Mouse (Mus musculus): ENCODE data around the gene Rab34. TPM values are rescaled to one million over a fixed set of nuclear protein-coding genes. Genes with fewer than 3 reads are reported as not detected.

Rab34 gene
- polyA plus RNA-seq, 2 experiments = 163 to 171 TPM

- DNase-seq (ENCODE audit: low spot score) (no peak), ATAC-seq (ENCODE audit: low FRiP score, low read depth) (no peak)
- 85% methylated on average over 15 of the region's 15 CpGs for WGBS
- H3K27me3 ChIP-seq (ENCODE audit: control insufficient read depth, insufficient read depth, low read length) = no peaks in the 10 kb centered on the region
- H3K27ac ChIP-seq (replicated peaks; ENCODE audit: low read depth, low read length) = no peak overlapping the region
- no peak overlapping the region for H3K4me3 ChIP-seq (replicated peaks; ENCODE audit: low read length)
- H3K4me2 ChIP-seq (replicated peaks; ENCODE audit: low read depth, low read length, severe bottlenecking) = no peak overlapping the region
- no peak for TF ChIP-seq POLR2A (IDR thresholded peaks at IDR 0.05; ENCODE audit: borderline replicate concordance, extremely low read depth, insufficient read depth, insufficient read length)
- peaks cover 6% of the 10 kb centered on the region; the same call in 1 of the 2 replicates for H3K36me3 ChIP-seq (ENCODE audit: control insufficient read depth, insufficient read depth, low read length)
- peaks cover 12% of the 10 kb centered on the region for H3K4me1 ChIP-seq (ENCODE audit: control insufficient read depth, insufficient read depth, low read length)
- H3K9me3 ChIP-seq (ENCODE audit: control insufficient read depth, low read length) = no peaks in the 10 kb centered on the region
- H3K9ac ChIP-seq (ENCODE audit: low read depth, low read length, severe bottlenecking) = no peak overlapping the region
Measured at GRCm38 (mm10) chr11:78170306-78170705, 17.9 kb upstream of the Rab34 start.

GRCm38 (mm10) chr11:78171328-78171727, 16.9 kb upstream of the Rab34 start:
- Histone ChIP-seq H3K4me3 (replicated peaks; ENCODE audit: low read length) (no peak overlapping the region), H3K27ac (replicated peaks; ENCODE audit: low read depth, low read length) (no peak overlapping the region), H3K27me3 (ENCODE audit: control insufficient read depth, insufficient read depth, low read length) (no peaks in the 10 kb centered on the region), H3K4me2 (replicated peaks; ENCODE audit: low read depth, low read length, severe bottlenecking) (no peak overlapping the region), H3K4me1 (ENCODE audit: control insufficient read depth, insufficient read depth, low read length) (peaks cover 9% of the 10 kb centered on the region), H3K9me3 (ENCODE audit: control insufficient read depth, low read length) (no peaks in the 10 kb centered on the region), H3K9ac (ENCODE audit: low read depth, low read length, severe bottlenecking) (no peak overlapping the region), H3K36me3 (ENCODE audit: control insufficient read depth, insufficient read depth, low read length) (peaks cover 6% of the 10 kb centered on the region; the same call in 1 of the 2 replicates)
- DNase-seq (ENCODE audit: low spot score) (no peak), ATAC-seq (ENCODE audit: low FRiP score, low read depth) (no peak)
- 68% methylated on average over 4 of the region's 4 CpGs for WGBS
- no peak for TF ChIP-seq POLR2A (IDR thresholded peaks at IDR 0.05; ENCODE audit: borderline replicate concordance, extremely low read depth, insufficient read depth, insufficient read length)

GRCm38 (mm10) chr11:78172034-78172747, 16.0 kb upstream of the Rab34 start:
- peaks cover 6% of the 10 kb centered on the region; the same call in 1 of the 2 replicates for H3K36me3 ChIP-seq (ENCODE audit: control insufficient read depth, insufficient read depth, low read length)
- no peak overlapping the region for H3K4me3 ChIP-seq (replicated peaks; ENCODE audit: low read length)
- no peak for TF ChIP-seq POLR2A (IDR thresholded peaks at IDR 0.05; ENCODE audit: borderline replicate concordance, extremely low read depth, insufficient read depth, insufficient read length)
- H3K9me3 ChIP-seq (ENCODE audit: control insufficient read depth, low read length) = no peaks in the 10 kb centered on the region
- H3K9ac ChIP-seq (ENCODE audit: low read depth, low read length, severe bottlenecking) = no peak overlapping the region
- peaks cover 8% of the 10 kb centered on the region for H3K4me1 ChIP-seq (ENCODE audit: control insufficient read depth, insufficient read depth, low read length)
- H3K27ac ChIP-seq (replicated peaks; ENCODE audit: low read depth, low read length) = no peak overlapping the region
- H3K27me3 ChIP-seq (ENCODE audit: control insufficient read depth, insufficient read depth, low read length) = no peaks in the 10 kb centered on the region
- ATAC-seq (ENCODE audit: low FRiP score, low read depth) (no peak), DNase-seq (ENCODE audit: low spot score) (no peak)
- H3K4me2 ChIP-seq (replicated peaks; ENCODE audit: low read depth, low read length, severe bottlenecking) = no peak overlapping the region
- WGBS = 77% methylated on average over 16 of the region's 16 CpGs

- no peak for DNase-seq (ENCODE audit: low spot score)
- no peaks in the 10 kb centered on the region for H3K9me3 ChIP-seq (ENCODE audit: control insufficient read depth, low read length)
- no peak overlapping the region for H3K4me3 ChIP-seq (replicated peaks; ENCODE audit: low read length)
- H3K4me1 ChIP-seq (ENCODE audit: control insufficient read depth, insufficient read depth, low read length) = peaks cover 12% of the 10 kb centered on the region
- peaks cover 6% of the 10 kb centered on the region; the same call in 1 of the 2 replicates for H3K36me3 ChIP-seq (ENCODE audit: control insufficient read depth, insufficient read depth, low read length)
- TF ChIP-seq POLR2A (IDR thresholded peaks at IDR 0.05; ENCODE audit: borderline replicate concordance, extremely low read depth, insufficient read depth, insufficient read length) = no peak
- no peak overlapping the region for H3K4me2 ChIP-seq (replicated peaks; ENCODE audit: low read depth, low read length, severe bottlenecking)
- H3K27me3 ChIP-seq (ENCODE audit: control insufficient read depth, insufficient read depth, low read length) = no peaks in the 10 kb centered on the region
- WGBS = 84% methylated on average over 19 of the region's 19 CpGs
- H3K9ac ChIP-seq (ENCODE audit: low read depth, low read length, severe bottlenecking) = no peak overlapping the region
- no peak for ATAC-seq (ENCODE audit: low FRiP score, low read depth)
- no peak overlapping the region for H3K27ac ChIP-seq (replicated peaks; ENCODE audit: low read depth, low read length)
Measured at GRCm38 (mm10) chr11:78172748-78173383, 15.4 kb upstream of the Rab34 start.

- H3K4me2 ChIP-seq (replicated peaks; ENCODE audit: low read depth, low read length, severe bottlenecking) = 0 out of 2 replicates have a peak overlapping the region, but pooled peaks have one; percentile 7
- H3K9ac ChIP-seq (ENCODE audit: low read depth, low read length, severe bottlenecking) = no peak overlapping the region
- H3K4me3 ChIP-seq (replicated peaks; ENCODE audit: low read length) = no peak overlapping the region
- no peak for TF ChIP-seq POLR2A (IDR thresholded peaks at IDR 0.05; ENCODE audit: borderline replicate concordance, extremely low read depth, insufficient read depth, insufficient read length)
- ATAC-seq (ENCODE audit: low FRiP score, low read depth) = no peak
- H3K9me3 ChIP-seq (ENCODE audit: control insufficient read depth, low read length) = no peaks in the 10 kb centered on the region
- peaks cover 16% of the 10 kb centered on the region for H3K4me1 ChIP-seq (ENCODE audit: control insufficient read depth, insufficient read depth, low read length)
- WGBS = 90% methylated on average over 3 of the region's 3 CpGs
- H3K27ac ChIP-seq (replicated peaks; ENCODE audit: low read depth, low read length) = no peak overlapping the region
- peaks cover 8% of the 10 kb centered on the region; the same call in 1 of the 2 replicates for H3K36me3 ChIP-seq (ENCODE audit: control insufficient read depth, insufficient read depth, low read length)
- no peaks in the 10 kb centered on the region for H3K27me3 ChIP-seq (ENCODE audit: control insufficient read depth, insufficient read depth, low read length)
- no peak for DNase-seq (ENCODE audit: low spot score)
Measured at GRCm38 (mm10) chr11:78174506-78174905, 13.7 kb upstream of the Rab34 start.

All from limb, embryonic 14.5 days (tissue).